Mouse (Mus musculus) limb, embryonic 12.5 days (tissue): Measurements from ENCODE around the gene Dpep1. TPM values are rescaled to one million over a fixed set of nuclear protein-coding genes. Genes with fewer than 3 reads are reported as not detected.

ENCODE experiments used
- ATAC-seq: fragments of 200-750 bp; cut with Nextera tagmentation; 2 replicates; pipeline ENCODE4 v1.8.0; 2017; ENCODE audit warnings: low read depth, moderate TSS enrichment; ENCODE audit not compliant: insufficient number of reproducible peaks, insufficient read depth, low FRiP score, low TSS enrichment
- H3K27ac ChIP-seq: fragments of 300-500 bp; sonication (generic); 2 replicates; pipeline ENCODE4 v1.5.1; 2016; ENCODE audit warnings: mild to moderate bottlenecking, moderate library complexity
- H3K27me3 ChIP-seq: fragments of 300-500 bp; sonication (generic); 2 replicates; pipeline ENCODE4 v1.6.1; 2016; ENCODE audit warnings: mild to moderate bottlenecking, moderate library complexity
- H3K36me3 ChIP-seq: fragments of 300-500 bp; sonication (generic); 2 replicates; pipeline ENCODE4 v1.6.1; 2016; ENCODE audit warnings: mild to moderate bottlenecking, moderate library complexity
- H3K4me1 ChIP-seq: fragments of 300-500 bp; sonication (generic); replicated peaks from 2 replicates; pipeline ENCODE4 v1.6.1; 2016
- H3K4me2 ChIP-seq: fragments of 300-500 bp; sonication (generic); 2 replicates; pipeline ENCODE4 v1.6.1; 2016; ENCODE audit warnings: mild to moderate bottlenecking, moderate library complexity
- H3K4me3 ChIP-seq: fragments of 300-500 bp; sonication (generic); replicated peaks from 2 replicates; pipeline ENCODE4 v1.5.1; 2016; ENCODE audit warnings: mild to moderate bottlenecking
- H3K9ac ChIP-seq: fragments of 300-500 bp; sonication (generic); replicated peaks from 2 replicates; pipeline ENCODE4 v1.6.1; 2016; ENCODE audit warnings: mild to moderate bottlenecking, moderate library complexity
- H3K9me3 ChIP-seq: fragments of 300-500 bp; sonication (generic); 2 replicates; pipeline ENCODE4 v1.6.1; 2016; ENCODE audit warnings: mild to moderate bottlenecking, moderate library complexity
- WGBS: fragments of 180-500 bp; shearing (Covaris S2); methylation state at CpG from one replicate; pipeline ENCODE4 v1.1.7; 2016; 5-methylcytosine and 5-hydroxymethylcytosine counted together
- polyA plus RNA-seq: library from polyadenylated mRNA; unstranded; fragments of >200 nt; fragmentation: Nextera tagmentation; extraction: Ambion mirVana; gene quantifications from 2 replicates; pipeline ENCODE4 v1.2.1, GENCODE M21; 2016

Gene Dpep1
- polyA plus RNA-seq, 1 experiment from 2014 or later = 1.5 TPM

GRCm38 (mm10) chr8:123233760-123234159 is 47.7 kb downstream of the Dpep1 start:
- no peak for ATAC-seq
- H3K27me3 ChIP-seq = peaks cover 49% of the 10 kb centered on the region
- no peaks in the 10 kb centered on the region for H3K9me3 ChIP-seq
- no peak overlapping the region for H3K27ac ChIP-seq
- peaks cover 7% of the 10 kb centered on the region for H3K4me1 ChIP-seq
- H3K9ac ChIP-seq = no peak overlapping the region
- no peak overlapping the region for H3K4me2 ChIP-seq
- WGBS = 69% methylated on average over 11 of the region's 11 CpGs
- H3K36me3 ChIP-seq = peaks cover 12% of the 10 kb centered on the region
- no peak overlapping the region for H3K4me3 ChIP-seq

DNA sequence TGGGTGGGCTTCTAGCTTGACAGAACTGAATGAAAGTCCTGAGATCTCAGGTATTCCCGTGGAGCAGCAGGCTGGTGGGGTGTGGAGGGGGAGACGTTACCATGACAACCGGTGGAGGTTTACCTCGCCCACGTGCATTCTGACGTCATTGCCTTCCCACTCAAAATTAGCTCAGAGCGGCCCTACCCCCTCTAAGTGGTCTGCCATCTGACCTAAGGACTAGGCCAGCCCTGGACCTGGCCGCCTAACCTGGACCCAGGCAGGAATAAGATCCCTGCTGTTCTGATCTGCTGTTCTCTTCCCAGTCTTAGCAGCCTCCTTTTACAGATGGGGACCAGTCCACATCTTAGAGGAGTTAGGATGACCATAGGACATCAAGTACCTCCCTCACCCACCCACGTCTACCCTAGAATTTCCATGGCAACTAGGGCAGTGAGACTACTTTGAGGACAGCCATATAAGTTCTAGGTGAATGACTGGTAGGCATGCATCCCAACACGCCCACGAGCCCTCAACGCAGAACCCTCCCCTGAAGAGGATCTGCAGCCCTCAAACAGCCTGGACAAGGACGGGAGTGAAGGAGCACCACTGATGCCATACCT is 49.0 kb downstream of the Dpep1 start:
- whole genome bisulfite sequencing = 37% methylated on average over 13 of the region's 13 CpGs
- Histone ChIP-seq H3K9me3 (no peaks in the 10 kb centered on the region), H3K4me2 (peak overlapping the region; percentile 74), H3K36me3 (peaks cover 2% of the 10 kb centered on the region; the same call in 1 of the 2 replicates), H3K27ac (no peak overlapping the region), H3K27me3 (peaks cover 49% of the 10 kb centered on the region), H3K4me1 (peaks cover 7% of the 10 kb centered on the region), H3K9ac (peak overlapping the region; percentile 47), H3K4me3 (peak overlapping the region; percentile 42)
- no peak for ATAC-seq

GRCm38 (mm10) chr8:123235520-123236497 is 49.8 kb downstream of the Dpep1 start, which contains the start of gene Spata2l:
Gene Spata2l (minus strand): TSS chr8:123236233.
- peak within 1 kb of the TSS; percentile 42 for H3K4me3 ChIP-seq
- peak; percentile 85 for ATAC-seq
- H3K4me2 ChIP-seq = peak within 1 kb of the TSS; percentile 74
- peaks cover 7% of the 10 kb centered on the region for H3K4me1 ChIP-seq
- WGBS = 2% methylated on average over 57 of the region's 57 CpGs
- H3K36me3 ChIP-seq = no peaks in the 10 kb centered on the region
- H3K27me3 ChIP-seq = peaks cover 49% of the 10 kb centered on the region
- no peaks in the 10 kb centered on the region for H3K9me3 ChIP-seq
- peak within 1 kb of the TSS; percentile 47 for H3K9ac ChIP-seq
- H3K27ac ChIP-seq = no peak within 1 kb of the TSS

DNA sequence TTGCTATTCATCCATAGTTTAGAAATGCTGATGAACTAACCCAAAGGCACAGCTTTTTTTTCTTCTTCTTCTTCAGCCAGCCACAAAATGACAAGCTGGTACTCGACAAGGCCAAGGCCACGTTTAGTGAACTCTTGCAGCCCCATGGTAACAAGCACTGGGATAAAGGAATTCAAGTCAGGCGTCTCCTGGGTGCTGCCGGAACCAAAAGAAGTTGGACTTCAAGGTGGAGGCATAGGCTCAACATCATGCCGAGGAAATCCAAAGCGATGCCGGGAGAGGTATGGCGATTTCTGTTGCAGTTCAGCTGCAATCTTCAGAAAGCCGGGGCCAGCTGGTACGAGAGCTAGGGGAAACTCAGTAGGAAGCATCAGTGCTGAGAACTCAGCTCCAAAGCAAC is 53.4 kb downstream of the Dpep1 start:
- H3K9ac ChIP-seq = no peak overlapping the region
- H3K4me3 ChIP-seq = no peak overlapping the region
- no peaks in the 10 kb centered on the region for H3K9me3 ChIP-seq
- no peak overlapping the region for H3K4me2 ChIP-seq
- peaks cover 24% of the 10 kb centered on the region for H3K27me3 ChIP-seq
- no peak for ATAC-seq
- 84% methylated on average over 10 of the region's 10 CpGs for WGBS
- peaks cover 7% of the 10 kb centered on the region for H3K4me1 ChIP-seq
- peaks cover 33% of the 10 kb centered on the region for H3K36me3 ChIP-seq
- H3K27ac ChIP-seq = no peak overlapping the region

- no peaks in the 10 kb centered on the region for H3K9me3 ChIP-seq
- H3K4me2 ChIP-seq = no peak overlapping the region
- no peak overlapping the region for H3K4me3 ChIP-seq
- H3K9ac ChIP-seq = no peak overlapping the region
- H3K4me1 ChIP-seq = no peaks in the 10 kb centered on the region
- no peak for ATAC-seq
- no peaks in the 10 kb centered on the region for H3K27me3 ChIP-seq
- 87% methylated on average over 7 of the region's 7 CpGs for WGBS
- no peak overlapping the region for H3K27ac ChIP-seq
- H3K36me3 ChIP-seq = peaks cover 62% of the 10 kb centered on the region
Measured at GRCm38 (mm10) chr8:123242107-123242923, 56.3 kb downstream of the Dpep1 start.

DNA sequence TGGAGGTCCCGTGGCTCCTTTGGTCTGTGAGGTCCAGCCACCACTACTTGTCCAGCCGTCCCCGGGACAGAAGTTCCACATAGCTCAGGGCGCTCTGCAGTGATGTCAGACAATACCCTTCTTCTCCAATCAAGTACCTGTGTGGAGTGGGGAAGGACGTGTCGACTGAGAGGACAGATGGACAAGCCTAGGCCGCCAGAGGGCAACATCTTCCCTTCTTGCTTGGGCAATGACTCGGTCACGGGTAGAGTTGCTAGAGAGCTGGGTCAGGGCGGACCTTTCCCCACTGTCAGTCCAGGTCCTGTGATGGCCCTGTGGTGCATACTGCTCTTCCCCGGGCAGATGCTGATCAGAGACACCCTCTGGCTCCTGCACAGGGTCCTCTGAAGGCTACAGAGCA is 57.0 kb downstream of the Dpep1 start:
- H3K36me3 ChIP-seq = peaks cover 69% of the 10 kb centered on the region
- no peak overlapping the region for H3K27ac ChIP-seq
- H3K9ac ChIP-seq = no peak overlapping the region
- ATAC-seq = no peak
- no peaks in the 10 kb centered on the region for H3K4me1 ChIP-seq
- 65% methylated on average over 11 of the region's 11 CpGs for WGBS
- H3K27me3 ChIP-seq = no peaks in the 10 kb centered on the region
- H3K4me2 ChIP-seq = no peak overlapping the region
- H3K4me3 ChIP-seq = no peak overlapping the region
- H3K9me3 ChIP-seq = no peaks in the 10 kb centered on the region

DNA sequence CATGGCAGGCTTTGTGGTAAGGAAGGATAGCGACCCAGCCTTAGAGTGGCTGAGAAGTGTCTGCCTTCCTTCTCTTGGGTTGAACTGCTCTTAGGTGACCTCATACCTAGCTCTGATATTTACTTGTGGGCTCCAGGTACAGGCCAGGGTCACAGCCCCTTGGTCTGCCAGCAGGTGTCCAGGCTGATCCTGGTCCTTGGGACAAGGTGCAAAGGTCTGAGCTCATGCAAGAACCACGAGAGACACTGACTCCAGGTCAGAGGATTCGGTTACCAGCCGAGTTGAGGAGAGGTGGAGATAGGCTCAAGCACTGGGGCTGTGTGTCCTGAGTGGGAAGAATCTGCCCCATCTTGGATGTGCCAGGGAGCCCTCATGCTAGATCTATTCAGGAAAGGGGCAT is 58.3 kb downstream of the Dpep1 start:
- no peak overlapping the region for H3K4me2 ChIP-seq
- WGBS = 86% methylated on average over 4 of the region's 4 CpGs
- H3K4me1 ChIP-seq = no peaks in the 10 kb centered on the region
- no peaks in the 10 kb centered on the region for H3K9me3 ChIP-seq
- no peak overlapping the region for H3K27ac ChIP-seq
- peaks cover 83% of the 10 kb centered on the region for H3K36me3 ChIP-seq
- ATAC-seq = no peak
- H3K4me3 ChIP-seq = no peak overlapping the region
- no peaks in the 10 kb centered on the region for H3K27me3 ChIP-seq
- no peak overlapping the region for H3K9ac ChIP-seq

GRCm38 (mm10) chr8:123245543-123245942 is 59.5 kb downstream of the Dpep1 start:
- Histone ChIP-seq H3K36me3 (peaks cover 94% of the 10 kb centered on the region), H3K9ac (no peak overlapping the region)
- ATAC-seq = no peak

GRCm38 (mm10) chr8:123247748-123248147 is 61.7 kb downstream of the Dpep1 start:
- Histone ChIP-seq H3K27ac (no peak overlapping the region), H3K9ac (no peak overlapping the region), H3K4me1 (peaks cover 5% of the 10 kb centered on the region), H3K9me3 (no peaks in the 10 kb centered on the region), H3K4me2 (no peak overlapping the region), H3K27me3 (no peaks in the 10 kb centered on the region), H3K36me3 (peaks cover 93% of the 10 kb centered on the region), H3K4me3 (no peak overlapping the region)
- 96% methylated on average over 6 of the region's 6 CpGs for WGBS
- ATAC-seq = no peak

More at GRCm38 (mm10) chr8:123245543-123245942, 59.5 kb downstream of the Dpep1 start:
- H3K27me3 ChIP-seq = no peaks in the 10 kb centered on the region
- H3K9me3 ChIP-seq = no peaks in the 10 kb centered on the region
- H3K4me3 ChIP-seq = no peak overlapping the region
- no peak overlapping the region for H3K4me2 ChIP-seq
- no peak overlapping the region for H3K27ac ChIP-seq
- 91% methylated on average over 12 of the region's 12 CpGs for whole genome bisulfite sequencing
- no peaks in the 10 kb centered on the region for H3K4me1 ChIP-seq

- no peak overlapping the region for H3K4me3 ChIP-seq
- peaks cover 12% of the 10 kb centered on the region for H3K4me1 ChIP-seq
- no peaks in the 10 kb centered on the region for H3K9me3 ChIP-seq
- H3K9ac ChIP-seq = no peak overlapping the region
- H3K36me3 ChIP-seq = peaks cover 84% of the 10 kb centered on the region
- H3K27ac ChIP-seq = no peak overlapping the region
- no peak overlapping the region for H3K4me2 ChIP-seq
- no peaks in the 10 kb centered on the region for H3K27me3 ChIP-seq
- WGBS = 97% methylated on average over 8 of the region's 8 CpGs
- no peak for ATAC-seq
Measured at GRCm38 (mm10) chr8:123248596-123248995, 62.6 kb downstream of the Dpep1 start.

DNA sequence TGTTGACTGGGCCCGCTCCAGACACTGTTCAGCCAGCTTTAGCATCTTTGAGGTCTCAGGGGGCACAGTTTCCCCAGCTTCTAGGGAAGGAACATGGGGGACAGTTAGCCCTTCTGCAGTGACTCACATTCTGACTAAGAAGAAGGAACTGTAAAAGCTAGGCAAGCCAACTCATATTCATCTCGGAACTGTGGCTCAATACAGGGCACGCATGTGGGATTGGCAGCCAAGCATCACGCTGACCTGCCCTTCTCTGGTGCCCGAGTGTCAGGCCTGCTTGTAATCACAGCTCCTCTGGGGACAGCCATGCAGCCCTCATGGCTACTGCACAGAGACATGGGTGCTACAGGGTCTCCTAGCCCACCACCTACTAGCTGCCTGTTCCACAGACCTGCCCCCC is 64.9 kb downstream of the Dpep1 start:
- Histone ChIP-seq H3K4me3 (no peak overlapping the region), H3K4me1 (peaks cover 24% of the 10 kb centered on the region), H3K9ac (no peak overlapping the region), H3K9me3 (no peaks in the 10 kb centered on the region), H3K27me3 (no peaks in the 10 kb centered on the region), H3K36me3 (peaks cover 64% of the 10 kb centered on the region), H3K27ac (no peak overlapping the region), H3K4me2 (no peak overlapping the region)
- WGBS = 95% methylated on average over 5 of the region's 5 CpGs
- ATAC-seq = no peak
